Mouse (Mus musculus): ENCODE measurements around the gene Acer3.

Gene Acer3

DNA sequence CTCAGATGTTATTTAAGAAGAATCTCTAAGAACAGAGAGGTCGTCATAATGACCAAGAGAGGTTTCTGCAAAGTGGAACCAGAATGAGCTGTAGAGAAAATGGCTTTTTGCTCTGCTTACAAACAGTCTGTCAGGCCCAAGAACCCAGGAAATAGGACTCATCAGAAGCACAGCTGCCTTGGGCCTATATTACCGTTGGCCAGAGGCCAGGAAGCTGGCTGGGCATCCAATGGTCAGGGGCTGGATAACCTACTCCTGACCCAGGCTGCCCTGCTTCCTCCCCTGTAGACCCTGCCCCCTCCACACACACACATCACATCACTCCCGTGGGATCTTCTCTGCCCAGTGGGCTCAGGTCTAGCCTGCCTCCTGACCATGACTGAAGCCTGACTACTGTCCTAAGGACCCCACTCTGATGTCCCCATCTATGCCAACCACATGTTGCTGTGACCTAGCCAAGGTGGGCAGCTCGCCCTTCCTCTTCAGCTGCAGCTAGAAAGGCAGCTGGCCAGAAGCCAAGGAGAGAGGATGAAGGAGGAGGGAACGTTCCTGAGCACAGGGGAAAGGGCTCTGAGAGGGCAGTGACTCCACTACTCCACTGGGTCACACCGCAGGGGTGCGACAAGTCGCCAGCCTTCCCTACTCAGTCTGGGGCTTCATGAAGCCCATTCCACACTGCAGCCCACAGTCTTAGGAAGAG, 160.8 kb downstream of the Acer3 start:
- no peak for TF ChIP-seq GATA4 (IDR thresholded peaks at IDR 0.05; ENCODE audit: insufficient replicate concordance, low read length)

- no peak for TF ChIP-seq GATA4 (IDR thresholded peaks at IDR 0.05; ENCODE audit: insufficient replicate concordance, low read length)
Measured at GRCm38 (mm10) chr7:98158481-98158880, 162.5 kb downstream of the Acer3 start.

DNA sequence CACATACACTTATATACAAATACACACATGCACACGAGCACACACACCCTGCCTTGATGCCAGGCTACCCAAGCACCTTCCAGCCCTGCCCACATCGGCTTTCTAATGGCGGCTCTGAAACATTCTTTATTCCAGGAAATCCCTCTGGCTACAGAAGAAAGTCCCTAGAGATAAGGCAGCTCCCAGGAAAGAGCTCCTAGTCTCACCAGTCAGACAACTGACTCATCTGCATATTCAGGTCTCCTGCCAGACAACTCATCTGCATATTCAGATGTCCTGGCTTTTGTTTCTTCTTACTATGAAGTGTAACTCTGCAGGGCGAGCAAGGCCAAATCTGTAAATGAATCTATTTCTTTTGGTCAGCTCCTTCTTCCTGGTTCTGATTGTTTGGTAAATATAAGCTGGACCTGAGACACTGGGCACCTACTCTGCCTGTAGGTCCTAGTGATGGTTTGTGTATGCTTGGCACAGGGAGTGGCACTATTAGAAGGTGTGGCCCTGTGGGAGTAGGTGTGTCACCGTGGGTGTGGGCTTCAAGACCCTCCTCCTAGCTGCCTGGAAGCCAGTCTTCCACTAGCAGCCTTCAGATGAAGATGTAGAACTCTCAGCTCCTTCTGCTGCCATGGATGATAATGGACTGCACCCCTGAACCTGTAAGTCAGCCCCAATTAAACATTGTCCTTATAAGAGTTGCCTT, 163.2 kb downstream of the Acer3 start:
- no peak for TF ChIP-seq GATA4 (IDR thresholded peaks at IDR 0.05; ENCODE audit: insufficient replicate concordance, low read length)
